Mouse (Mus musculus) liver, postnatal 0 days (tissue): ENCODE data around the gene Fbxo3.

ENCODE experiments used
- CTCF ChIP-seq: sonication (generic); IDR thresholded peaks from 2 replicates; pipeline ENCODE4 v1.5.1; 2016; ENCODE audit warnings: antibody characterized with exemption, low read depth
- EP300 ChIP-seq: IDR thresholded peaks from 2 replicates; pipeline ENCODE4 v1.6.1; 2016; ENCODE audit warnings: antibody characterized with exemption, low read depth, mild to moderate bottlenecking

DNA sequence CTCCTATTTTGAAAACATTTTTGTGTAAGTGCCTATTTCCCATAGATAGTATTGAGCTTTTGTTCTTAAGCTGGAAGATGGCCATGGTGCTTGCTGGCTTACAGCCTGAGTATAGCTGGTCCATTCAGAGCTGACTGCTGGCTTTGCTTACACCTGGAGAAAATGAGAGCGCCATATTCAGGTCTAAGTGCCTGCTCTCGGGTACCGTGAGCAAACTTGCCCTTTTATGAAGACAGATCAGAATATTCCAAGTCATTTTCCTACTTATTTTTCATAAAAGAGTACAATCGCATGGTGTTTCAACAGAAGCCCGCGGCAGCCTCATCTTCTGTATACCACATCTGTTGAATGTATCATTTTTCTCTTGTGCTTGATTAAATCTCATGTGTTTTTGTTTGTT, 33.5 kb downstream of the Fbxo3 start:
- TF ChIP-seq EP300, result no peak
- TF ChIP-seq CTCF, result no peak
